Mouse (Mus musculus): Measurements from ENCODE around the gene Serpina3f. TPM values are rescaled to one million over a fixed set of nuclear protein-coding genes. Genes with fewer than 3 reads are reported as not detected.

The Serpina3f gene
- polyA plus RNA-seq (2021), result 0.10 TPM

DNA sequence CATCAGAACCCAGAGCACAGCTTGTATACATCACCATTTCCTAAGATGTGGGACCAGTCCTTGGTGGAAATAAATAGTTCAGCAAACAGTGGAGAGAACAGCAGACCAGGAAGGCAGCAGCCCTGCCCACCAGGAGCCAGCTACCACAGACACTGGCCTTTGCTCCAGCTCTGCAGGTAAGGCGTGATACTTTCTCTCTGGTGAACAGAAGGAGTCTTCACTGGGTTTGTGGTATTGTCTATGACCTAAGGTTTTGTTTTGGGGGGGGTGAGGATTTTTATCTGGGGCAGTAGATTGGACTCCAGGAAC, at the start of gene Serpina3f:
Serpina3f (plus strand) TSS at position 100 of the 309 bp plus-strand sequence.
- no peak for TF ChIP-seq CTCF (IDR thresholded peaks at IDR 0.05)
- H3K27me3 ChIP-seq, result no peaks in the 10 kb centered on the region
- CTCF ChIA-PET, result no interaction called here
- POLR2A ChIA-PET, result no interaction called here
- no peak for DNase-seq (ENCODE audit: low read depth, low spot score)
- in situ Hi-C loops (cut with MboI; ENCODE audit: low pct_unique_long_range_greater_than_20kb), result no loop called here
- no peak for ATAC-seq

GRCm38 (mm10) chr12:104174747-104175146, 39.6 kb upstream of the Serpina3f start:
- in situ Hi-C loops (cut with MboI; ENCODE audit: low pct_unique_long_range_greater_than_20kb), result no loop called here
- ChIA-PET CTCF (interaction anchor here (1.6 kb wide), 1 partner anchor 10 kb away, joined by 3 read pairs; no protein-coding TSS in a partner anchor), POLR2A (no interaction called here)
- ATAC-seq (no peak), DNase-seq (ENCODE audit: low read depth, low spot score) (no peak)
- peaks cover 5% of the 10 kb centered on the region for H3K27me3 ChIP-seq
- TF ChIP-seq CTCF (IDR thresholded peaks at IDR 0.05), result no peak

GRCm38 (mm10) chr12:104175636-104176035, 38.7 kb upstream of the Serpina3f start:
- POLR2A ChIA-PET, result no interaction called here
- in situ Hi-C loops (cut with MboI; ENCODE audit: low pct_unique_long_range_greater_than_20kb), result no loop called here
- peaks cover 11% of the 10 kb centered on the region for H3K27me3 ChIP-seq
- ATAC-seq (no peak), DNase-seq (ENCODE audit: low read depth, low spot score) (no peak)
- CTCF ChIA-PET, result interaction anchor here (1.6 kb wide), 1 partner anchor 9 kb away, joined by 3 read pairs; no protein-coding TSS in a partner anchor
- TF ChIP-seq CTCF (IDR thresholded peaks at IDR 0.05), result no peak

- POLR2A ChIA-PET, result no interaction called here
- in situ Hi-C loops (cut with MboI; ENCODE audit: low pct_unique_long_range_greater_than_20kb), result no loop called here
Observed at GRCm38 (mm10) chr12:104178577-104178976, 35.8 kb upstream of the Serpina3f start.

DNA sequence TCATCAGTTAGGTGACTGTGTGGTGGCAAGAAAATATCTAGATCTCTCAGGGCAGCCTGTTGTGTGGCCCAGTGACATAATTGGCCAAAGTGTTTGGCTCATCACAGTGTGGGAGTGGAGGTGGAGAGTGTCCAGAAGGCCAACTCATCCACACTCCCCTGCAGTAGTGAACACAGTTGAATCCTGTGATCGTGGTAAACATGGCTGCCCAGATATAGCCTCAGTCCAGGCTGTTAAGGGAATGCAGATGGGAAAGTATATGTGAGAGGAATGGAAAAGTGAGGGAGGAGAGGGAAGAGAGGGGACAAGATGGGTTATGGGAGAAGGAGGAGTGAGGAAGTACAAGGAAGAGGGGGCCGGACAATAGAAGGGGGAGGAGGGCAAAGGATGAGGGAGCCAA, 35.4 kb upstream of the Serpina3f start:
- ATAC-seq, result no peak
- CTCF ChIA-PET, result no interaction called here

More at GRCm38 (mm10) chr12:104178577-104178976, 35.8 kb upstream of the Serpina3f start:
- CTCF ChIA-PET, result no interaction called here
- ATAC-seq (no peak), DNase-seq (ENCODE audit: low read depth, low spot score) (no peak)
- H3K27me3 ChIP-seq, result peaks cover 14% of the 10 kb centered on the region
- TF ChIP-seq CTCF (IDR thresholded peaks at IDR 0.05), result no peak

DNA sequence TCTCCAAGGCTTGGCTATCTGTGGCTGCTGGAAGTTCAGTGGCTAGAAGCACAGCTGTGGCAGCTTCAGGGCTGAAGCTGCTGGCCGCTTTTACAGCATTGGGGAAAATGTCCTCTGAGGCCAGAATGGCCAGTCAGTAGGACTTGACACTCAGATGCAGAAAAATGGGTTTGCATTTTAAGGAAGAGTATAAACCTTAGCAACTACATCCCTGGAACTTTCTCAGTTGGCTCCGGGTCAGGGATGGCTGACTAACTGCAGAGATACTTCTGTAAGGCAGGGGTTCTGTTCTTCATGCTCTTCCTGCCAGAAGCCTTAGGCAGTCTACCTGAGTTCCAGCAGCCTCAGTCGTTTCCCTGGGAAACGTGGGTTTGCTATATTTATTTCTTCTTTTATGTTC, 29.3 kb upstream of the Serpina3f start:
- ChIA-PET CTCF (interaction anchor here (1.1 kb wide), 1 partner anchor 10 kb away, joined by 3 read pairs; no protein-coding TSS in a partner anchor), POLR2A (no interaction called here)
- H3K27me3 ChIP-seq, result peaks cover 5% of the 10 kb centered on the region
- DNase-seq (ENCODE audit: low read depth, low spot score) (no peak), ATAC-seq (no peak)
- in situ Hi-C loops (cut with MboI; ENCODE audit: low pct_unique_long_range_greater_than_20kb), result no loop called here
- TF ChIP-seq CTCF (IDR thresholded peaks at IDR 0.05), result no peak

More for the DNA sequence above, 35.4 kb upstream of the Serpina3f start:
- H3K27me3 ChIP-seq, result peaks cover 14% of the 10 kb centered on the region
- in situ Hi-C loops (cut with MboI; ENCODE audit: low pct_unique_long_range_greater_than_20kb), result no loop called here
- POLR2A ChIA-PET, result no interaction called here
- no peak for DNase-seq (ENCODE audit: low read depth, low spot score)
- no peak for TF ChIP-seq CTCF (IDR thresholded peaks at IDR 0.05)

DNA sequence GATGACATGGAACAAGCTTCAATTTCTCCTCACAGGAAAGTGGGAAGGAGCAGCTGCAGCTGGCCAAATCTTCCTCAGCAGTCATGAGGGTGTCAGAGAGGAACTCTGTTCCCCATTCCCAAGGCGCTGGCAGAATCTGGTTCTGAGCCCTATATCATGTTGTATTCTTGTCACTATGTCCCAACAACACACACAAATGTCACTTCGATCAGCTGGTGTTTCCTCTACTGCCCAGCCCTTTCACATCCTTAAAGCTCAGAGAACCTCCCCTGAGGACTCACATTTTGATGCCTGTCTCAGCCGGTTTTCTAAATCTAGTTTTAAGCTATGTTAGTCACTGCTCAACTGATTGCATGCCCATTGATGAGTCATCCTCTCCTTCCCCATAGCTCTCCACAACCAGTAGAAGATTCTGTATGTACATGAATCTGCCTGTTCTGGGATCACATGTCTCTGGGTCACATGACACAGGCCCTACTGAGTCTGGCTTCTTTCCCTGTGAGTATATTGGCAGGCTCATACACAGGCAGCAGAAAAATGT, 28.2 kb upstream of the Serpina3f start:
- in situ Hi-C loops (cut with MboI; ENCODE audit: low pct_unique_long_range_greater_than_20kb), result no loop called here
- H3K27me3 ChIP-seq, result peaks cover 3% of the 10 kb centered on the region
- no peak for TF ChIP-seq CTCF (IDR thresholded peaks at IDR 0.05)
- DNase-seq (ENCODE audit: low read depth, low spot score) (peak; percentile 10), ATAC-seq (peak; percentile 66)
- POLR2A ChIA-PET, result no interaction called here
- CTCF ChIA-PET, result no interaction called here

DNA sequence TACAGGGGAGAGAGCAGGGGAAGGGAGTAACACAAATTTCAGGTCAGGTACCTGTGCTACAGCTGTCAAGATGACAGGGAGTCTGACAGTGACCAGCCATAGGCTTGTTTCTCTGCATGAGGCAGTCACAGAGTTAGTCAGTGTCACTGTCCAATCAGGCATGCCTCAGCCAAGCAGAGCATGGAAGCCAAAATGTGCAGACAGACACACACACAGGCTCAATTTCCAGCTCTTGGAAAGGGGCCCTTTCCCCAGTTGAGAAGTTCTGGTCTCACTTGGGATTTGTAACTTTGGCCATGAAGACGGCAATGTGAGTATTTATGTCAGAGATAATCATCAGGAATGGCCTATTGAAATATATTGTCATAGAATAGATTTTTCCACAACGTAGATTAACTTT, 25.1 kb upstream of the Serpina3f start:
- ATAC-seq, result no peak
- no peak for TF ChIP-seq CTCF (IDR thresholded peaks at IDR 0.05)
- no peaks in the 10 kb centered on the region for H3K27me3 ChIP-seq
- in situ Hi-C loops (cut with MboI; ENCODE audit: low pct_unique_long_range_greater_than_20kb), result no loop called here
- CTCF ChIA-PET, result no interaction called here
- POLR2A ChIA-PET, result no interaction called here
- DNase-seq (ENCODE audit: low read depth, low spot score), result no peak

DNA sequence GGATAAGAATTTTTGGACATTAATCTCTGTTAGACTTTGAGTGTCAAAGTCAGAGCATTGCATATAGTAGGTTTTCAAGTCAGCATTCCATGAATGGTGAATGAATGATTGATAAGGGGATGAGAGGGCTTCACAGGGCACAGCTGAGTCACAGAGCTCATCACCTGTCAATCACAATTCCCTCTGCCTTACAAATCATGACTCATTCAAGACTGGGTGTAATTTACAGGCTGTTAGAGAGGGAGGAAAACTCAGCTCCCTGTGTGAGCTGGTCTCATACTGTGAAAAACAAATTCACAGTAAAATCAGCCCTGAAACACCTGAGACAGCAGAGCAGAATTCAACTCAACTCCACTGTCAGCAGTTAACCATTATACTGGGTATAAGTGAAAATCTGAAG, 23.5 kb upstream of the Serpina3f start:
- DNase-seq (ENCODE audit: low read depth, low spot score) (no peak), ATAC-seq (no peak)
- H3K27me3 ChIP-seq, result no peaks in the 10 kb centered on the region
- ChIA-PET POLR2A (no interaction called here), CTCF (interaction anchor here (0.6 kb wide), 1 partner anchor 48 kb away, joined by 3 read pairs; no protein-coding TSS in a partner anchor)
- in situ Hi-C loops (cut with MboI; ENCODE audit: low pct_unique_long_range_greater_than_20kb), result no loop called here
- no peak for TF ChIP-seq CTCF (IDR thresholded peaks at IDR 0.05)

DNA sequence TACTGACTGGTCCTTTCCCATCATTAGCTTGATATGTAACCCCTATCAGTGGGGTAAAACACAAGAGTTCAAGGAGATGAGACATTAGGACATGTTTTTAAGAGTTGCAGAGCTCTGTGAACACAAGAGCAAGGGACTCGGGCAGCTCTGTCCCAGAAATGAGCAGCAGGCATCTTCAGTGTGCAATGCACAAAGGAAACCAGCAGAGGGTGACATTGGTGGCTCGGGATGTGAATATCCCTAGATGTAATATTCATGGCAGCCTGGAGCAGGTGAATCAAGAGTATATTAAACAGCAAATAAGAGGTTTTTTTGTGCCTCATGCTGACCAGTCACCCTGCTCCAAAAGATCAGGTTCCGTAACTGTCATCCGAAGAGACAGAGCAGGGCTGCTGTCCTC, 5.2 kb upstream of the Serpina3f start:
- in situ Hi-C loops (cut with MboI; ENCODE audit: low pct_unique_long_range_greater_than_20kb), result no loop called here
- CTCF ChIA-PET, result no interaction called here
- no peaks in the 10 kb centered on the region for H3K27me3 ChIP-seq
- peak; percentile 49 for TF ChIP-seq CTCF (IDR thresholded peaks at IDR 0.05)
- POLR2A ChIA-PET, result no interaction called here
- ATAC-seq (no peak), DNase-seq (ENCODE audit: low read depth, low spot score) (no peak)

DNA sequence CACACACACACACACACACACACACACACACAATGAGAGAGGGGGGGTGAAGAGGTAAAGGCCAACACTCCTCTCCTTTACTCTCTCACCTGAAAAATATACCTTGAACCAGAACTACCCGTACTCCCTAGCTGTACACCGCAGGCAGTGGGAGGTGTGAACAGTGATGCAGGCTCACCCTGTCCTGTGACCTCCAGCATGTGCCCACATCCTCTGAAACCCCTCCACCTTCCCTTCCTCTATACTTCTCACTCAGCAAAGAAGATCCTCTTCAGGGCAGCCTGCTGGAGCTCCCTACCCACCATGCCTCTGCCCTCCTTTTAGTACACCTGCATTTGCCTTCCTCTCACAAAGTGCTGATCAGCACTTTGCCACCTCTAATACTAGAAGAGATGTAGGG, 4.5 kb upstream of the Serpina3f start:
- ChIA-PET POLR2A (no interaction called here), CTCF (no interaction called here)
- ATAC-seq (no peak), DNase-seq (ENCODE audit: low read depth, low spot score) (no peak)
- in situ Hi-C loops (cut with MboI; ENCODE audit: low pct_unique_long_range_greater_than_20kb), result no loop called here
- H3K27me3 ChIP-seq, result no peaks in the 10 kb centered on the region
- no peak for TF ChIP-seq CTCF (IDR thresholded peaks at IDR 0.05)
